Mouse (Mus musculus) E14TG2a.4 (cell line): ENCODE data around the gene Trim65.

ENCODE experiments used
- CTCF ChIP-seq: conservative IDR thresholded peaks from 2 replicates; pipeline ENCODE4 v1.5.1; 2014; ENCODE audit warnings: low read length
- POU5F1 ChIP-seq: IDR thresholded peaks from 2 replicates; pipeline ENCODE4 v1.6.1; 2014; ENCODE audit warnings: low read length, borderline replicate concordance

DNA sequence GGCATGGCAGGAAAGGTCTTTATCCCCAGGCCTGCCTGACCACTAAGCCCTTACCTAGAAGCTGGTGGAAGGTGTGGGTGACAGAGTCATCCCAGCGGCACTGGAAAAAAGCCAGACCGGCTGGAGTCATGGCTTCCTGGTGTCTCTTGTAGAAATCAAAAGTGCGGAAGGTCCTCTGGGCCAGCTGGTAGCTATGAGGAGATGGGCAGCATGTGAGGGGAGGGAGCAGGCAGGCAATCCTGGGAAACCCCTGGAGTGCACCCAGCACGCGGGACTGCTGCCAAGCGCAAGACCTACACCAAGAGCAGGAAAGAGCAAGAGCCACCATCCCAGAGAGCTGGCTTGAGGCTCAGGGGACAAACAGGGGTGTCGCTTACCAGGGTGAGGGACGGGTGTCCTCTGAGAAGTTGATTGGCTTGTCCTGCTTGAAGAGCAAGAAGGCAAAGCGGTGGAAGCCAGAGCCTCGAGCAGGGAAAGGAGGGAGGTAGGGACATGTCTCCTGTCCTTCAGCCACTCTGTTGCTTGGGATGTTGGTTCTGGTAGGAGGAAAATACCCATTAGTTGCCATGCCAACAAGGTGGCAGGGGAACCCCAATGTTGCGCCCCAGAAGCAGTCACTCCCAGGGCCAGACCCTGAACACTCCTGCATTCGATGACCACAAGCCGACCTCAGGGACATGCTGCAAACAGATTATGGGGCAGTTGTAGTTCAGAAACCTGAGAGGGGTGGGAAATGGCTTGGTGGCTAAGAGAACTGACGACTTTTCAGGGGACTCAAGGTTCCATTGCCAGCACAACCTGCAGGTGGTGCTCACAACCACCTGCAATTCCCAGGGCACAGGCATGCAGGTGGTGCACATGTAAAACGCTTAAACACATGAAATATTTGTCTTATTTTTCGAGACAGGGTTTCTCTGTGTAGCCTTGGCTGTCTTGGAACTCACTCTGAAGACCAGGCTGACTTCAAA is 1.7 kb upstream of the Trim65 start:
- TF ChIP-seq CTCF (peak; percentile 17; the same call in 1 of the 2 replicates), POU5F1 (no peak)
